Mouse (Mus musculus) layer of hippocampus, postnatal 36 days (tissue): ENCODE results near the gene Ace3. TPM values are rescaled to one million over a fixed set of nuclear protein-coding genes. Genes with fewer than 3 reads are reported as not detected.

Experiments used
- DNase-seq, 2 experiments: peaks; one replicate each; pipeline ENCODE4 v3.0.0; 2022
- total RNA-seq, 2 experiments: library from RNA; stranded (reverse); gene quantifications; 2 replicates each; pipeline ENCODE4 v1.2.3; 2021

The Ace3 gene
- total RNA-seq, 2 experiments from 2014 or later, result not detected

GRCm38 (mm10) chr11:106045780-106046179 lies 51.3 kb downstream of the Ace3 start:
- no peak for DNase-seq

- no peak for DNase-seq
Observed at GRCm38 (mm10) chr11:106046584-106046983, 52.1 kb downstream of the Ace3 start.

- DNase-seq, result no peak
Observed at GRCm38 (mm10) chr11:106053921-106054320, 59.4 kb downstream of the Ace3 start.

GRCm38 (mm10) chr11:106054600-106054999 lies 60.1 kb downstream of the Ace3 start:
- DNase-seq, result no peak

Other genes starting within 250 kb of the Ace3 start
- 10 to 100 TPM; 47.8 to 50.0 TPM for gene Cyb561, start 41.3 kb upstream of the Ace3 start, total RNA-seq
- gene Ace, start 26.7 kb upstream of the Ace3 start, total RNA-seq, result 1 to 10 TPM; 5.0 to 8.1 TPM
- 1 to 10 TPM in 1 of 2 experiments, under 1 TPM in 1; 0.99 to 1.0 TPM for gene Kcnh6, start 13.4 kb downstream of the Ace3 start, total RNA-seq
- gene Dcaf7, start 42.2 kb downstream of the Ace3 start, total RNA-seq, result 100 to 1,000 TPM; 137 to 141 TPM
- 10 to 100 TPM; 19.7 to 20.1 TPM for gene Taco1, start 71.4 kb downstream of the Ace3 start, total RNA-seq
- 10 to 100 TPM; 29.3 to 33.8 TPM for gene Map3k3, start 89.9 kb downstream of the Ace3 start, total RNA-seq
- gene Gm10840, start 166.2 kb downstream of the Ace3 start, total RNA-seq, result 1 to 10 TPM in 1 of 2 experiments, not detected in 1; 2.2 TPM
- gene Limd2, start 166.2 kb downstream of the Ace3 start, total RNA-seq, result 100 to 1,000 TPM; 138 to 144 TPM
- gene Strada, start 207.5 kb downstream of the Ace3 start, total RNA-seq, result 10 to 100 TPM; 27.5 to 29.9 TPM
- gene Ccdc47, start 221.7 kb downstream of the Ace3 start, total RNA-seq, result 100 to 1,000 TPM in 1 of 2 experiments, 10 to 100 TPM in 1; 82.8 to 101 TPM
- gene Ddx42, start 222.3 kb downstream of the Ace3 start, total RNA-seq, result 10 to 100 TPM; 69.9 to 70.9 TPM